Mouse (Mus musculus) E14TG2a.4 (cell line): ENCODE data around the gene Bmper.

Experiments
- CTCF ChIP-seq: conservative IDR thresholded peaks from 2 replicates; pipeline ENCODE4 v1.5.1; 2014; ENCODE audit warnings: low read length
- NANOG ChIP-seq: IDR thresholded peaks from 2 replicates; pipeline ENCODE4 v1.6.1; 2014; ENCODE audit warnings: borderline replicate concordance, low read length, mixed read lengths
- POU5F1 ChIP-seq: IDR thresholded peaks from 2 replicates; pipeline ENCODE4 v1.6.1; 2014; ENCODE audit warnings: low read length, borderline replicate concordance

DNA sequence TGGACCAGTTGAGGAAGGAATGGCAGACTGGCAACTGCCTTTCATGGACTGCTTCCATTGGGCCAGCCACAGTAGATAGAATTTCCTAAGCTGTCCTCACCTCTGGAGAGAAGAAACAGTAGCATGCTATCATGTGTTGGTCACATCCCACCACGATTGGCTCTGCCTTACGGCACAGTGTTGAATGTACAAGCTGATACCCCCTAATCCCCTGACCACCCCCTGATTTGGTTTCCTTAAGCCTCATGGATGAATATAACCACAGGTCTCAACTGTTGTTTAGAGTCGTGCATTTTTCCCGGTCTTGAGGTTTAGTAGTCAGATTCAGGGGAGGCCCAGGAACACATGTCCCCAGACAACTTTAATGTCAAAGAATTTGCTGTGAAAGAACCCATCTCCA lies 34.7 kb upstream of the Bmper start:
- no peak for TF ChIP-seq CTCF
- no peak for TF ChIP-seq NANOG
- TF ChIP-seq POU5F1, result no peak
